Mouse (Mus musculus): Measurements from ENCODE around the gene Pkmyt1.
A peak's percentile ranks its signal among the peaks of the same experiment; 100 is the strongest.
"Not testable (repeated sequence)": the region's sequence is repeated elsewhere in the genome, so short reads cannot be mapped to it uniquely, and the experiment has no call there.

Gene Pkmyt1

GRCm38 (mm10) chr17:23748631-23749391, 22.7 kb downstream of the Pkmyt1 start:
- DNase-seq, result peak; percentile 72 to 82

GRCm38 (mm10) chr17:23749400-23750191, 23.5 kb downstream of the Pkmyt1 start:
- DNase-seq, result no peak

- peak in 1 of 2 experiments; percentile 30 for DNase-seq
Measured at GRCm38 (mm10) chr17:23755689-23756088, 29.6 kb downstream of the Pkmyt1 start.

GRCm38 (mm10) chr17:23757581-23757980, 31.4 kb downstream of the Pkmyt1 start:
- DNase-seq, result no peak

GRCm38 (mm10) chr17:23758801-23759200, 32.7 kb downstream of the Pkmyt1 start:
- no peak for DNase-seq

- DNase-seq, result no peak
Measured at GRCm38 (mm10) chr17:23760231-23760630, 34.1 kb downstream of the Pkmyt1 start.

- DNase-seq, result no peak
Measured at GRCm38 (mm10) chr17:23761155-23761554, 35.0 kb downstream of the Pkmyt1 start.

- no peak for DNase-seq
Measured at GRCm38 (mm10) chr17:23762976-23763375, 36.8 kb downstream of the Pkmyt1 start.

- DNase-seq, result no peak
Measured at GRCm38 (mm10) chr17:23770493-23770892, 44.4 kb downstream of the Pkmyt1 start.

- no peak for DNase-seq
Measured at GRCm38 (mm10) chr17:23770896-23771283, 44.8 kb downstream of the Pkmyt1 start.

GRCm38 (mm10) chr17:23771284-23772218, 45.4 kb downstream of the Pkmyt1 start, which contains the start of gene Flywch1:
Gene Flywch1 (minus strand): TSS chr17:23771602.
- peak; percentile 98 for DNase-seq

GRCm38 (mm10) chr17:23772219-23772556, 46.1 kb downstream of the Pkmyt1 start:
- not testable (repeated sequence) for DNase-seq

- no peak for DNase-seq
Measured at GRCm38 (mm10) chr17:23773676-23774075, 47.5 kb downstream of the Pkmyt1 start.

- DNase-seq, result peak; percentile 86 to 89
Measured at GRCm38 (mm10) chr17:23774090-23774489, 48.0 kb downstream of the Pkmyt1 start.

- DNase-seq, result no peak
Measured at GRCm38 (mm10) chr17:23776216-23776615, 50.1 kb downstream of the Pkmyt1 start.

- no peak for DNase-seq
Measured at GRCm38 (mm10) chr17:23777141-23777540, 51.0 kb downstream of the Pkmyt1 start.

GRCm38 (mm10) chr17:23778447-23778846, 52.3 kb downstream of the Pkmyt1 start:
- DNase-seq, result no peak

- no peak for DNase-seq
Measured at GRCm38 (mm10) chr17:23783352-23783751, 57.2 kb downstream of the Pkmyt1 start.

GRCm38 (mm10) chr17:23785561-23786471, 59.7 kb downstream of the Pkmyt1 start, which contains the start of gene Flywch2:
Gene Flywch2 (minus strand): TSS chr17:23786081.
- peak; percentile 85 for DNase-seq
